In the genomic region with DNA sequence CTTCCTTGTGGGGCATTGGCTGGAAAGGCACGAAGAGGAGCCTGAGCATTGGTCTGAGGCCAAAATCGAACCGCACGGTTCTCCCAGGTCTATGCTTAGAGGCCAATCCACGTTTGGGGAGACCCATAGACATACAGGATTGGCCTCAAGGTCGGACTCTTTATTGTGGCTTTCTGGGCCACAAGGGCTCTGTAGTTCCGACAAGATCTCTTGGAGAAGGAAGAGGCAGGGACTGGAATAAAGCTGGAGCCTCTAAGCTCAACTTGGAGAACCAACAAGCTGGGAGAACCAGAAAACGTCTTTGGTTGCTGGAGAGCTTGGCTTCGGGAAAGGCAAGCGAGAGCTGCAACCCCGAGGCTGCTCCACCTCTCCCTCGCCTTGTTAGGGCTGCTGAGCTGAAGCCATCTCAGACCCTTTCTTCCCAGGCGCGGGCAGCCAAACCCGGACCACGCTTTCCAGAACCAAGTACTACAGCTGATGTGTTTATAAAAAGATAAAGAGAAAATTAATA, we compare ENCODE assay signal across 8 mouse cellular contexts. TPM values are rescaled to one million over a fixed set of nuclear protein-coding genes. Genes with fewer than 3 reads are reported as not detected.
DNase-seq lines count a peak whose midpoint lies in the region; ATAC-seq lines count a peak whose summit lies in the region.

No protein-coding gene starts in this region.

- peaks cover 100% of the 10 kb centered on the region for H3K27me3 ChIP-seq in liver, embryonic 16.5 days (ENCODE audit: control insufficient read depth, insufficient read depth, low read depth, low read length)
- peaks cover 100% of the 10 kb centered on the region for H3K27me3 ChIP-seq in neural tube, embryonic 13.5 days

- peak overlapping the region; percentile 59; the same call in 1 of the 2 replicates for H3K4me2 ChIP-seq in liver, embryonic 16.5 days (ENCODE audit: low read depth, low read length)
- peak overlapping the region; percentile 66 for H3K4me2 ChIP-seq in neural tube, embryonic 13.5 days

- H3K9ac ChIP-seq in liver, embryonic 16.5 days (ENCODE audit: low read depth, low read length), result no peak overlapping the region
- peak overlapping the region; percentile 89 for H3K9ac ChIP-seq in neural tube, embryonic 13.5 days

- H3K9me3 ChIP-seq in liver, embryonic 16.5 days (replicated peaks; ENCODE audit: control insufficient read depth, low read length), result no peaks in the 10 kb centered on the region
- no peaks in the 10 kb centered on the region for H3K9me3 ChIP-seq in neural tube, embryonic 13.5 days

- no peak overlapping the region for H3K27ac ChIP-seq in liver, embryonic 16.5 days (ENCODE audit: low read length)
- peak overlapping the region; percentile 91 for H3K27ac ChIP-seq in neural tube, embryonic 13.5 days (replicated peaks)

- no peak overlapping the region for H3K4me3 ChIP-seq in liver, embryonic 16.5 days (ENCODE audit: low read depth, low read length)
- peak overlapping the region; percentile 56 for H3K4me3 ChIP-seq in neural tube, embryonic 13.5 days

- ATAC-seq in liver, embryonic 16.5 days (ENCODE audit: low read depth), result no peak
- ATAC-seq in neural tube, embryonic 13.5 days (ENCODE audit: low read depth), result no peak

- no peak for DNase-seq in liver
- DNase-seq in embryo, embryonic 9.5 days (ENCODE audit: extremely low spot score), result peak; percentile 64
- DNase-seq in induced T-regulatory cell, adult 2 months (ENCODE audit: low read depth), result peak; percentile 29
- DNase-seq in spleen, adult 18-20 months, result no peak
- no peak for DNase-seq in lung, postnatal 4 days
- no peak for DNase-seq in spleen, postnatal 10 days (ENCODE audit: low spot score in 2 of 2)

- 4% methylated on average over 16 of the region's 16 CpGs for WGBS in liver, embryonic 16.5 days (ENCODE audit: insufficient replicate concordance)
- under 1% methylated on average over 16 of the region's 16 CpGs for WGBS in neural tube, embryonic 13.5 days

- H3K36me3 ChIP-seq in liver, embryonic 16.5 days (ENCODE audit: control insufficient read depth, insufficient read depth), result no peaks in the 10 kb centered on the region
- peaks cover 4% of the 10 kb centered on the region; the same call in 1 of the 2 replicates for H3K36me3 ChIP-seq in neural tube, embryonic 13.5 days

- H3K4me1 ChIP-seq in liver, embryonic 16.5 days (ENCODE audit: control insufficient read depth, low read depth, low read length), result peaks cover 10% of the 10 kb centered on the region
- peaks cover 41% of the 10 kb centered on the region for H3K4me1 ChIP-seq in neural tube, embryonic 13.5 days (replicated peaks)

RNA-seq across cellular contexts. Expression of a gene that starts 2.0 kb away (rescaled TPM):
- polyA plus RNA-seq in liver, embryonic 16.5 days (2015; fragmentation: Nextera tagmentation; extraction: Ambion mirVana), result 0.05 and 0.12 TPM in 2 replicates
- polyA plus RNA-seq in neural tube, embryonic 13.5 days (2015; fragmentation: Nextera tagmentation; extraction: Ambion mirVana), result 50.0 and 58.8 TPM in 2 replicates

RNA-seq across cellular contexts. Expression of a gene that starts 10.1 kb away (rescaled TPM):
- 23.3 and 25.8 TPM in 2 replicates for polyA plus RNA-seq in liver, embryonic 16.5 days (2015; fragmentation: Nextera tagmentation; extraction: Ambion mirVana)
- polyA plus RNA-seq in neural tube, embryonic 13.5 days (2015; fragmentation: Nextera tagmentation; extraction: Ambion mirVana), result 50.0 and 51.7 TPM in 2 replicates

Comparison
In these comparisons a context has a peak if more than half of its experiments do, and no peak if none do; other contexts are left out.
1. DNase-seq: peak in embryo, embryonic 9.5 days (single experiment) and induced T-regulatory cell, adult 2 months (single experiment); none in liver (single experiment), spleen, adult 18-20 months (0 of 2), lung, postnatal 4 days (0 of 2) and spleen, postnatal 10 days (0 of 2).
2. RNA of a gene that starts 2.0 kb away (polyA plus RNA-seq): 50.0 to 58.8 TPM in neural tube, embryonic 13.5 days; 0.05 to 0.12 TPM in liver, embryonic 16.5 days; every median in the first group is over 10 times any median in the second.